Mouse (Mus musculus): Measurements from ENCODE around the gene Actl10. TPM values are rescaled to one million over a fixed set of nuclear protein-coding genes. Genes with fewer than 3 reads are reported as not detected.
A peak's percentile ranks its signal among the peaks of the same experiment; 100 is the strongest.

Gene Actl10
- polyA plus RNA-seq (2014; fragmentation: Nextera tagmentation; extraction: Ambion mirVana) = 0.30 and 0.62 TPM in 2 replicates

DNA sequence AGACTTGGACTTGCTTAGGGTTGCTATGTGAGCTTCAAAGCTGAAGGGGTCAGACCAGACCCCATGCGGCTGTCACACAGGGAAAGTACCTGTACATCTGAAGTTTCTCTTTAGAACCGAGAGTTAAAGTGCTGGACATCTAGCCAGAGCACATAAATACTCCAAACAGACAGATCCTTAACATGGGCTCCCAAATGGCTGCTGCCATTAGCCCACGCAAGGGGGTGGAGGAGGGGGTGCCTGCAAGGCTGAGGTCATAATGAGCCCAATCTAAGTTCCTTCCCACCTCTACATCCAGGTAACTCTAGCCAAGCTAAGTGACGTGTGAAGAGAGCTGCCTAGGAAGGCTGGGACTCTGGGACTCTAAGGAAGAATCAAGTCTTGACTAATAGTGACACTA, at the start of gene Actl10:
Gene Actl10, plus strand, starts transcription at position 301 of the 400 bp plus-strand sequence.
- no peaks in the 10 kb centered on the region for H3K9me3 ChIP-seq (ENCODE audit: control insufficient read depth, low read length)
- peak within 1 kb of the TSS; percentile 35; the same call in 1 of the 2 replicates for H3K27ac ChIP-seq (ENCODE audit: low read depth, low read length)
- 86% methylated on average over 4 of the region's 4 CpGs for WGBS
- no peaks in the 10 kb centered on the region for H3K36me3 ChIP-seq (ENCODE audit: control insufficient read depth, insufficient read depth, low read length)
- no peak for ATAC-seq (ENCODE audit: low read depth)
- no peak within 1 kb of the TSS for H3K4me3 ChIP-seq (ENCODE audit: low read depth, low read length)
- H3K9ac ChIP-seq (replicated peaks; ENCODE audit: low read depth, low read length) = no peak within 1 kb of the TSS
- H3K4me1 ChIP-seq (ENCODE audit: control insufficient read depth, insufficient read depth, low read length) = peaks cover 9% of the 10 kb centered on the region; the same call in 1 of the 2 replicates
- H3K4me2 ChIP-seq (ENCODE audit: low read depth, low read length) = peak within 1 kb of the TSS; percentile 4; the same call in 1 of the 2 replicates
- peaks cover 2% of the 10 kb centered on the region; the same call in 1 of the 2 replicates for H3K27me3 ChIP-seq (ENCODE audit: control insufficient read depth, insufficient read depth, low read length)

GRCm38 (mm10) chr2:154507076-154507475, 44.5 kb upstream of the Actl10 start:
- H3K4me1 ChIP-seq (ENCODE audit: control insufficient read depth, insufficient read depth, low read length) = no peaks in the 10 kb centered on the region
- H3K4me3 ChIP-seq (ENCODE audit: low read depth, low read length) = no peak overlapping the region
- ATAC-seq (ENCODE audit: low read depth) = no peak
- WGBS = 37% methylated on average over 2 of the region's 2 CpGs
- H3K9ac ChIP-seq (replicated peaks; ENCODE audit: low read depth, low read length) = no peak overlapping the region
- no peak overlapping the region for H3K4me2 ChIP-seq (ENCODE audit: low read depth, low read length)
- no peak overlapping the region for H3K27ac ChIP-seq (ENCODE audit: low read depth, low read length)
- H3K36me3 ChIP-seq (ENCODE audit: control insufficient read depth, insufficient read depth, low read length) = peaks cover 16% of the 10 kb centered on the region
- H3K9me3 ChIP-seq (ENCODE audit: control insufficient read depth, low read length) = no peaks in the 10 kb centered on the region
- H3K27me3 ChIP-seq (ENCODE audit: control insufficient read depth, insufficient read depth, low read length) = no peaks in the 10 kb centered on the region

DNA sequence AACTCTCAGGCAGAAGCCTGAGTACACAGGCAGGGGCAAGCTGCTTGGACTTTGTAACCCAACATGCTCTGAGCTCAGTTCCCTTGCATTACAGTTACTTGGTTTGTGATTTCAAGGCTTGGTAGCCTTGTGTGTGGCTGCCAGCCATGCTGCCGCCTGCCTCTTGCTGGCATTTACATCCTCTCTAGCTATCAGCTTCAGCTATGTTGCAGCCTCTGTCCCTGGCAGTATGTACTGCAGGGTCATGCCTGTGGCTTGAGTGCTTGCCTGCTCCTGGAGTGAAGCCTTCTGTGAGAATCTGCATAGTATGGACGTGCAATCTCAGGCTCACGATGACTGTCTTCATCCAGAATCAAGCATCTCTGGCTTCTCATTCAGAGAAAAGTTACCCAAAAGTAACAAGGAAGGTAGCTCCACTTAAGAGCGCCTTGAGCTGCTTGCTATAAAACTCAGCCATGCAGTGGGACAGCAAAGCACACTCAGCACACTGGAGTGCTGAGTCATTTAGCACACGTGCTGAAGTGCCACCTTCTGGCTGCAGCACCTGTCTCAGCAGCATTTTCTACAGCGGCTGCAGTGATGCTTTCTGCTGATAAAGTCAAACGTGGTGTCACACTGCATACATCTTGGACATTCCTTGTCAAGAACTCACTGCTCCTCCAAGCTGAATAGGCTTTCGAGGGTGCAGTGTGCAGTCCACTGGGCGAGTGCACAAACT, 43.9 kb upstream of the Actl10 start:
- WGBS = 73% methylated on average over 9 of the region's 9 CpGs
- no peak for ATAC-seq (ENCODE audit: low read depth)
- Histone ChIP-seq H3K4me3 (ENCODE audit: low read depth, low read length) (no peak overlapping the region), H3K27me3 (ENCODE audit: control insufficient read depth, insufficient read depth, low read length) (no peaks in the 10 kb centered on the region), H3K4me1 (ENCODE audit: control insufficient read depth, insufficient read depth, low read length) (no peaks in the 10 kb centered on the region), H3K27ac (ENCODE audit: low read depth, low read length) (no peak overlapping the region), H3K9ac (replicated peaks; ENCODE audit: low read depth, low read length) (no peak overlapping the region), H3K4me2 (ENCODE audit: low read depth, low read length) (no peak overlapping the region), H3K9me3 (ENCODE audit: control insufficient read depth, low read length) (no peaks in the 10 kb centered on the region), H3K36me3 (ENCODE audit: control insufficient read depth, insufficient read depth, low read length) (peaks cover 16% of the 10 kb centered on the region)

GRCm38 (mm10) chr2:154508450-154508849, 43.1 kb upstream of the Actl10 start:
- 89% methylated on average over 4 of the region's 4 CpGs for WGBS
- no peak overlapping the region for H3K4me2 ChIP-seq (ENCODE audit: low read depth, low read length)
- no peaks in the 10 kb centered on the region for H3K4me1 ChIP-seq (ENCODE audit: control insufficient read depth, insufficient read depth, low read length)
- H3K4me3 ChIP-seq (ENCODE audit: low read depth, low read length) = no peak overlapping the region
- no peaks in the 10 kb centered on the region for H3K9me3 ChIP-seq (ENCODE audit: control insufficient read depth, low read length)
- no peak for ATAC-seq (ENCODE audit: low read depth)
- peaks cover 16% of the 10 kb centered on the region for H3K36me3 ChIP-seq (ENCODE audit: control insufficient read depth, insufficient read depth, low read length)
- no peak overlapping the region for H3K27ac ChIP-seq (ENCODE audit: low read depth, low read length)
- H3K9ac ChIP-seq (replicated peaks; ENCODE audit: low read depth, low read length) = peak overlapping the region; percentile 11; the same call in 1 of the 2 replicates
- H3K27me3 ChIP-seq (ENCODE audit: control insufficient read depth, insufficient read depth, low read length) = no peaks in the 10 kb centered on the region

DNA sequence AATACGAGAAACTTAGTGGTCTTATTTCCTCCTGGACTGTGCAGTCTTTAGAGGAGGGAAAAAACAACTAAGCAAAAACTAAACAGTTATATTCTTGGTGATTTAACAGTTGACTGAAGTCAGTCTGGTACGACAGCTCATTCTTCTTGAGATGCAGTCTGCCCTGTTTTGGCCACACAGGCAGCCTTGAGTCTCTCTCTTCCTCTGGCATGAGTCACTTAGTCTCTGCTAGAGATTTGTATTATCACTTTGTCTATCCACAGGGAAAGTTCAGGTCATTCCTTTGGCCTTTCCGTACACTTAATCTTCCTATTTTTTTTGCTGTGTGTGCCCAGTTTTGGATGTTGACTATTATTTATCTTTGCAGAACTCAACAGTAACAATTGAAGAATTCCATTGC, 41.4 kb upstream of the Actl10 start:
- no peaks in the 10 kb centered on the region for H3K27me3 ChIP-seq (ENCODE audit: control insufficient read depth, insufficient read depth, low read length)
- ATAC-seq (ENCODE audit: low read depth) = no peak
- no peaks in the 10 kb centered on the region for H3K4me1 ChIP-seq (ENCODE audit: control insufficient read depth, insufficient read depth, low read length)
- H3K9me3 ChIP-seq (ENCODE audit: control insufficient read depth, low read length) = no peaks in the 10 kb centered on the region
- WGBS = 93% methylated on average over 3 of the region's 3 CpGs
- no peak overlapping the region for H3K4me3 ChIP-seq (ENCODE audit: low read depth, low read length)
- no peak overlapping the region for H3K4me2 ChIP-seq (ENCODE audit: low read depth, low read length)
- no peak overlapping the region for H3K9ac ChIP-seq (replicated peaks; ENCODE audit: low read depth, low read length)
- peaks cover 16% of the 10 kb centered on the region for H3K36me3 ChIP-seq (ENCODE audit: control insufficient read depth, insufficient read depth, low read length)
- no peak overlapping the region for H3K27ac ChIP-seq (ENCODE audit: low read depth, low read length)

DNA sequence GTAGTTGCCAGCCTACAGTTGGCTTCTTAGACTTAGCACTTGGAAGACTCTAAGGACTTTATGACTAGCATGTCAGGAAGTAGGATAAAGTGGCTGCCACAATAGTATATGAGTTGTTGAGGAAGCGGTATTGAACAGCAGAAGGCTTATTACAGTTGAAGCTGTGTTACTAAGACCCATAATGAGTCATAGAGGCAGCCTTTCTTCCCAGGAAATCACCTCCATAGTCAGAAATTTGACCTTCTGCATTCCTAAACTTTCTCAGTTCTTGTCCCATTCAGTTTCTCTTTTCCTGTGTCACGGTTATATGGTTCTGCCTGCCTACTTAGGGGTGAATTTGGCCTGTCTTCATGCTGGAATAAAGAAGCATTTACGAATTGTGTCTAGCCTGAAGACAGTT, 34.6 kb upstream of the Actl10 start:
- 89% methylated on average over 3 of the region's 3 CpGs for WGBS
- no peak overlapping the region for H3K4me2 ChIP-seq (ENCODE audit: low read depth, low read length)
- H3K4me1 ChIP-seq (ENCODE audit: control insufficient read depth, insufficient read depth, low read length) = no peaks in the 10 kb centered on the region
- no peak overlapping the region for H3K9ac ChIP-seq (replicated peaks; ENCODE audit: low read depth, low read length)
- no peak for ATAC-seq (ENCODE audit: low read depth)
- H3K4me3 ChIP-seq (ENCODE audit: low read depth, low read length) = no peak overlapping the region
- no peaks in the 10 kb centered on the region for H3K27me3 ChIP-seq (ENCODE audit: control insufficient read depth, insufficient read depth, low read length)
- H3K27ac ChIP-seq (ENCODE audit: low read depth, low read length) = no peak overlapping the region
- peaks cover 5% of the 10 kb centered on the region; the same call in 1 of the 2 replicates for H3K36me3 ChIP-seq (ENCODE audit: control insufficient read depth, insufficient read depth, low read length)
- no peaks in the 10 kb centered on the region for H3K9me3 ChIP-seq (ENCODE audit: control insufficient read depth, low read length)

DNA sequence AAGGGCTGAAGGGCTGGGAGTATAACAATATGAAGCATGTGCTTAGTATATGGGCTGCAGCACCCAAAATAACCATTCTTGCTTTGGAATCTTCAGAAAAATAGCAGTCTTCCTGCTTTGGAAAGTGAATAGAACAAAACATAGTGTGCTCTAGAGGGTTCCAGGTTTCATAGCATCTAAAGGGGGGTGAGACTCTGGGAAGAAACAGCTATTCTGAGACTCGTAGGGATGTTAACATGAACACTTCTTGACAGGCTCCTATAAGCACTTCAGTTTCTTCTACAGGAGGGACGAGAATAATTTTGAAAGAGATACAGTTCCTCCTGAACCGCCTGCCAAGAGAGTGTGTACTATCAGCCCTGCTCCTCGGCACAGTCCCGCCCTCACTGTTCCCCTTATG, 34.2 kb upstream of the Actl10 start:
- H3K9ac ChIP-seq (replicated peaks; ENCODE audit: low read depth, low read length) = no peak overlapping the region
- H3K4me2 ChIP-seq (ENCODE audit: low read depth, low read length) = no peak overlapping the region
- H3K27ac ChIP-seq (ENCODE audit: low read depth, low read length) = no peak overlapping the region
- no peaks in the 10 kb centered on the region for H3K27me3 ChIP-seq (ENCODE audit: control insufficient read depth, insufficient read depth, low read length)
- ATAC-seq (ENCODE audit: low read depth) = no peak
- no peak overlapping the region for H3K4me3 ChIP-seq (ENCODE audit: low read depth, low read length)
- peaks cover 4% of the 10 kb centered on the region; the same call in 1 of the 2 replicates for H3K36me3 ChIP-seq (ENCODE audit: control insufficient read depth, insufficient read depth, low read length)
- H3K4me1 ChIP-seq (ENCODE audit: control insufficient read depth, insufficient read depth, low read length) = no peaks in the 10 kb centered on the region
- 96% methylated on average over 5 of the region's 5 CpGs for WGBS
- no peaks in the 10 kb centered on the region for H3K9me3 ChIP-seq (ENCODE audit: control insufficient read depth, low read length)

- Histone ChIP-seq H3K27me3 (ENCODE audit: control insufficient read depth, insufficient read depth, low read length) (no peaks in the 10 kb centered on the region), H3K27ac (ENCODE audit: low read depth, low read length) (no peak overlapping the region), H3K9ac (replicated peaks; ENCODE audit: low read depth, low read length) (no peak overlapping the region), H3K9me3 (ENCODE audit: control insufficient read depth, low read length) (no peaks in the 10 kb centered on the region), H3K4me2 (ENCODE audit: low read depth, low read length) (no peak overlapping the region), H3K4me3 (ENCODE audit: low read depth, low read length) (no peak overlapping the region), H3K4me1 (ENCODE audit: control insufficient read depth, insufficient read depth, low read length) (no peaks in the 10 kb centered on the region), H3K36me3 (ENCODE audit: control insufficient read depth, insufficient read depth, low read length) (peaks cover 13% of the 10 kb centered on the region)
- ATAC-seq (ENCODE audit: low read depth) = no peak
Measured at GRCm38 (mm10) chr2:154521449-154521848, 30.1 kb upstream of the Actl10 start.

DNA sequence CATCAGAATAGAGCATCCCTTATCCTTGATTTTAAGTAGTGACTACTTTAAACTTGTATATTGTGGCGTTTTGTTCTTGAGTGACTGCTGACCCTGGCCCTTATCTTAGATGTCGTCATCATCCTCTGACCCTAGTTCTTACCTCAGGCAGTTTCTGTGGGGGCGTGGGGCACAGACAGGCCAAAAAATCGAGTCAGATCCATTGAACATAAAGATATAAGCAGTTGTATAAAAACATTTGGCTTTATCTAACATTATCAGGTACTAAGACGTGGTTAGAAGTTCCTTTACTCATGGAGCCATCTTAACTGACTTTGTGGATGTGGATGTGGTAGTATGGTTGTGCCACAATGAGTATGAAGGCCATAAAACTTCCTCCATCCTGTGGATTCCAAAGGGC, 29.2 kb upstream of the Actl10 start:
- no peaks in the 10 kb centered on the region for H3K4me1 ChIP-seq (ENCODE audit: control insufficient read depth, insufficient read depth, low read length)
- H3K9me3 ChIP-seq (ENCODE audit: control insufficient read depth, low read length) = no peaks in the 10 kb centered on the region
- peaks cover 13% of the 10 kb centered on the region for H3K36me3 ChIP-seq (ENCODE audit: control insufficient read depth, insufficient read depth, low read length)
- H3K27ac ChIP-seq (ENCODE audit: low read depth, low read length) = no peak overlapping the region
- no peaks in the 10 kb centered on the region for H3K27me3 ChIP-seq (ENCODE audit: control insufficient read depth, insufficient read depth, low read length)
- ATAC-seq (ENCODE audit: low read depth) = no peak
- no peak overlapping the region for H3K4me3 ChIP-seq (ENCODE audit: low read depth, low read length)
- no peak overlapping the region for H3K9ac ChIP-seq (replicated peaks; ENCODE audit: low read depth, low read length)
- no peak overlapping the region for H3K4me2 ChIP-seq (ENCODE audit: low read depth, low read length)
- 97% methylated on average over 5 of the region's 5 CpGs for WGBS
